Mouse (Mus musculus) liver, embryonic 11.5 days (tissue): ENCODE measurements around the gene Sigirr. TPM values are rescaled to one million over a fixed set of nuclear protein-coding genes. Genes with fewer than 3 reads are reported as not detected.

Experiments
- ATAC-seq: fragments of 200-750 bp; cut with Nextera tagmentation; replicated peaks from 2 replicates; pipeline ENCODE4 v1.8.0; 2017; ENCODE audit warnings: moderate number of reproducible peaks, mild to moderate bottlenecking, moderate TSS enrichment, moderate library complexity; ENCODE audit not compliant: low FRiP score
- DNase-seq: peaks from one replicate; pipeline ENCODE4 v3.0.0-alpha.2; 2017; ENCODE audit warnings: low spot score
- H3K27ac ChIP-seq: fragments of 300-500 bp; sonication (generic); 2 replicates; pipeline ENCODE4 v1.5.1; 2014; ENCODE audit warnings: mild to moderate bottlenecking, low read depth, low read length, control low read depth
- H3K27me3 ChIP-seq: fragments of 300-500 bp; sonication (generic); replicated peaks from 2 replicates; pipeline ENCODE4 v1.6.1; 2014; ENCODE audit warnings: low read length, mixed read lengths; ENCODE audit not compliant: control insufficient read depth, insufficient read depth
- H3K36me3 ChIP-seq: fragments of 300-500 bp; sonication (generic); 2 replicates; pipeline ENCODE4 v1.6.1; 2014; ENCODE audit warnings: mild to moderate bottlenecking, low read length, moderate library complexity, mixed read lengths; ENCODE audit not compliant: control insufficient read depth, insufficient read depth
- H3K4me1 ChIP-seq: fragments of 300-500 bp; sonication (generic); replicated peaks from 2 replicates; pipeline ENCODE4 v1.6.1; 2014; ENCODE audit warnings: low read length, mixed read lengths; ENCODE audit not compliant: control insufficient read depth, insufficient read depth
- H3K4me2 ChIP-seq: fragments of 300-500 bp; sonication (generic); 2 replicates; pipeline ENCODE4 v1.6.1; 2014; ENCODE audit warnings: mild to moderate bottlenecking, control low read depth, moderate library complexity
- H3K4me3 ChIP-seq: fragments of 300-500 bp; sonication (generic); 2 replicates; pipeline ENCODE4 v1.5.1; 2014; ENCODE audit warnings: low read depth, low read length, control low read depth
- H3K9ac ChIP-seq: fragments of 300-500 bp; sonication (generic); 2 replicates; pipeline ENCODE4 v1.6.1; 2014; ENCODE audit warnings: low read depth, low read length, control low read depth
- H3K9me3 ChIP-seq: fragments of 300-500 bp; sonication (generic); 2 replicates; pipeline ENCODE4 v1.6.1; 2016; ENCODE audit warnings: low read length, inconsistent platforms, mixed read lengths; ENCODE audit not compliant: control insufficient read depth
- WGBS: fragments of 180-500 bp; shearing (Covaris S2); extraction: QIAGEN DNeasy Blood & Tissue Kit; methylation state at CpG from one replicate; pipeline ENCODE4 v1.1.7; 2014; 5-methylcytosine and 5-hydroxymethylcytosine counted together
- polyA plus RNA-seq: library from polyadenylated mRNA; unstranded; fragments of >200 nt; fragmentation: Nextera tagmentation; extraction: Ambion mirVana; gene quantifications from 2 replicates; pipeline ENCODE4 v1.2.1, GENCODE M21; 2014

Gene Sigirr
- polyA plus RNA-seq, 1 experiment from 2014 or later, result 23.5 TPM

GRCm38 (mm10) chr7:141093950-141094349, 6.4 kb downstream of the Sigirr start:
- 0 out of 2 replicates have a peak overlapping the region, but pooled peaks have one; percentile 32 for H3K9ac ChIP-seq
- H3K27me3 ChIP-seq, result peaks cover 10% of the 10 kb centered on the region
- ATAC-seq, result no peak
- H3K4me3 ChIP-seq, result peak overlapping the region; percentile 25
- peak overlapping the region; percentile 41 for H3K4me2 ChIP-seq
- no peaks in the 10 kb centered on the region for H3K36me3 ChIP-seq
- H3K9me3 ChIP-seq, result no peaks in the 10 kb centered on the region
- peaks cover 26% of the 10 kb centered on the region for H3K4me1 ChIP-seq
- WGBS, result 78% methylated on average over 6 of the region's 6 CpGs
- H3K27ac ChIP-seq, result peak overlapping the region; percentile 57
- DNase-seq, result no peak

GRCm38 (mm10) chr7:141092051-141092735, 8.2 kb downstream of the Sigirr start:
- Histone ChIP-seq H3K9ac (peak overlapping the region; percentile 38), H3K4me3 (peak overlapping the region; percentile 28), H3K36me3 (no peaks in the 10 kb centered on the region), H3K4me2 (peak overlapping the region; percentile 56), H3K27ac (peak overlapping the region; percentile 21; the same call in 1 of the 2 replicates), H3K27me3 (peaks cover 26% of the 10 kb centered on the region), H3K9me3 (no peaks in the 10 kb centered on the region), H3K4me1 (peaks cover 32% of the 10 kb centered on the region)
- DNase-seq (peak; percentile 88), ATAC-seq (peak; percentile 89)
- 11% methylated on average over 37 of the region's 37 CpGs for WGBS

GRCm38 (mm10) chr7:141090228-141090627, 10.1 kb downstream of the Sigirr start:
- H3K27me3 ChIP-seq, result peaks cover 26% of the 10 kb centered on the region

DNA sequence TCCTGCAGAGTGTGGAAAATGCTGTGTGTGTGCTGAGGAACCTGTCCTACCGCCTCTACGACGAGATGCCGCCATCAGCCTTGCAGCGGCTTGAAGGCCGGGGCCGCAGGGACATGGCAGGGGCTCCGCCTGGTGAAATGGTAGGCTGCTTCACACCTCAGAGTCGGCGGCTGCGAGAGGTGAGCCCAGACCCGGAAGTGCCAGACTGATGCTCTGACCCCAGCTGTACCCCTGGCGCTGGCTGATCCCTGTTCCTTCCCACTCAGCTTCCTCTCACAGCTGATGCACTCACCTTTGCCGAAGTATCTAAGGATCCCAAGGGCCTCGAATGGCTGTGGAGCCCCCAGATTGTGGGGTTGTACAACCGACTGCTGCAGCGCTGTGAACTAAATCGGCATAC, 11.9 kb downstream of the Sigirr start:
- Histone ChIP-seq H3K4me2 (peak overlapping the region; percentile 58), H3K9me3 (no peaks in the 10 kb centered on the region), H3K4me1 (peaks cover 15% of the 10 kb centered on the region), H3K4me3 (peak overlapping the region; percentile 19), H3K27me3 (peaks cover 26% of the 10 kb centered on the region), H3K27ac (no peak overlapping the region), H3K9ac (peak overlapping the region; percentile 37; the same call in 1 of the 2 replicates), H3K36me3 (no peaks in the 10 kb centered on the region)
- no peak for ATAC-seq
- DNase-seq, result no peak
- 8% methylated on average over 18 of the region's 18 CpGs for WGBS

More at GRCm38 (mm10) chr7:141090228-141090627, 10.1 kb downstream of the Sigirr start:
- 68% methylated on average over 8 of the region's 8 CpGs for WGBS
- Histone ChIP-seq H3K4me3 (no peak overlapping the region), H3K9ac (no peak overlapping the region), H3K4me2 (no peak overlapping the region), H3K9me3 (no peaks in the 10 kb centered on the region), H3K27ac (no peak overlapping the region), H3K4me1 (peaks cover 15% of the 10 kb centered on the region), H3K36me3 (no peaks in the 10 kb centered on the region)
- no peak for ATAC-seq
- DNase-seq, result no peak

GRCm38 (mm10) chr7:141087894-141088293, 12.5 kb downstream of the Sigirr start:
- Histone ChIP-seq H3K9me3 (no peaks in the 10 kb centered on the region), H3K4me2 (peak overlapping the region; percentile 58), H3K27ac (no peak overlapping the region), H3K36me3 (no peaks in the 10 kb centered on the region), H3K4me1 (peaks cover 15% of the 10 kb centered on the region), H3K4me3 (peak overlapping the region; percentile 19; the same call in 1 of the 2 replicates), H3K27me3 (peaks cover 26% of the 10 kb centered on the region), H3K9ac (no peak overlapping the region)
- DNase-seq, result no peak
- ATAC-seq, result no peak
- WGBS, result 20% methylated on average over 8 of the region's 8 CpGs

- ATAC-seq (no peak), DNase-seq (no peak)
- Histone ChIP-seq H3K4me3 (no peak overlapping the region), H3K9ac (no peak overlapping the region), H3K36me3 (no peaks in the 10 kb centered on the region), H3K4me1 (no peaks in the 10 kb centered on the region), H3K4me2 (peak overlapping the region; percentile 10; the same call in 1 of the 2 replicates), H3K27me3 (peaks cover 32% of the 10 kb centered on the region), H3K27ac (no peak overlapping the region), H3K9me3 (no peaks in the 10 kb centered on the region)
- 26% methylated on average over 33 of the region's 34 CpGs for WGBS
These were observed 20.6 kb downstream of the Sigirr start for GRCm38 (mm10) chr7:141079481-141080449.

GRCm38 (mm10) chr7:141078876-141079275, 21.5 kb downstream of the Sigirr start:
- H3K36me3 ChIP-seq, result no peaks in the 10 kb centered on the region
- no peaks in the 10 kb centered on the region for H3K4me1 ChIP-seq
- no peak overlapping the region for H3K4me2 ChIP-seq
- H3K9me3 ChIP-seq, result no peaks in the 10 kb centered on the region
- no peak for ATAC-seq
- H3K27ac ChIP-seq, result no peak overlapping the region
- DNase-seq, result no peak
- peaks cover 32% of the 10 kb centered on the region for H3K27me3 ChIP-seq
- WGBS, result 79% methylated on average over 4 of the region's 4 CpGs
- H3K9ac ChIP-seq, result no peak overlapping the region
- H3K4me3 ChIP-seq, result no peak overlapping the region

DNA sequence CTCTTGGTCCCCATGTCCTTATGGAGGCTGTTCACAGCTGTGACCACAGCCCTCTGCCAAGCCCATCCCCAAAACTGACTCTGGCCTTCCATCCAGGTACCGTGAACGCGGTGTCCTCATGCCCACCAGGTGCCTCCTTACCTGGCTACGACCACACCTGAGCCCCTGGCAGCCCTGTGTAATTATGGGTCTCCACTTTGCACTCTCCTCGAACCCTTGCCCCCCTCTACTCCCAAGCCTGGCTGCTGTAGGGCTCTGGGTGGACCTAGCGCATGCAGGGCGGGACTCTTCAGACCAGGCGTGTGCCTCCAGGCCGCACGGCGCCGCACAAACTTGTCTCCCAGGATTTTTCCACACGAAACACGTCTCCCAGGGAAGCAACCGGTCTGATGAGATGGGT, 22.5 kb downstream of the Sigirr start, which contains the start of gene Pkp3:
Pkp3 (plus strand) TSS at position 378 of the 400 bp plus-strand sequence.
- no peaks in the 10 kb centered on the region for H3K4me1 ChIP-seq
- WGBS, result 85% methylated on average over 15 of the region's 15 CpGs
- no peaks in the 10 kb centered on the region for H3K9me3 ChIP-seq
- ATAC-seq (no peak), DNase-seq (peak; percentile 30)
- no peaks in the 10 kb centered on the region for H3K36me3 ChIP-seq
- H3K4me2 ChIP-seq, result no peak within 1 kb of the TSS
- H3K27ac ChIP-seq, result no peak within 1 kb of the TSS
- H3K9ac ChIP-seq, result no peak within 1 kb of the TSS
- no peak within 1 kb of the TSS for H3K4me3 ChIP-seq
- H3K27me3 ChIP-seq, result peaks cover 32% of the 10 kb centered on the region
